12 mouse cellular contexts compared by ENCODE assay signal in the genomic region with DNA sequence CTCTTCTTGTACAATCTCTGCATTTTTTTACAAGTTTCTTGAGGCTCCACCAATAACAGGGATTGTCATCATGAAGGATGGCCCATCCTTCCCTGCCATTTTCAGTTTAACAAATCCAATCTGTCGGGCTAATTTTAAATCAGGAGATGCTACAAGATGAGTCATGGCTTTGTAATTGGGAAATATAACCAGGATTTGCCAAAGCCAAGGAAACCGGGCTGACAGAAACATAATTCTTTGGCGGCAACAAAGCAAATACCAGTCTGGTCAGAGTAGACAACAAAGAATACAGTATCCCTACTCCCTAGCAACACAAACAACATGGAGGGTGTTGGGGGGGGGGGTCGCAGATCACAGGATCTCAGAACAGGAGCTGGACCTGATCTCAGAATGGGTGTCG.
DNase-seq lines count a peak whose midpoint lies in the region; TF ChIP-seq lines count a peak whose summit lies in the region.
"Had no signal": no experiment of that assay in that cellular context is flagged by ENCODE, and none has a peak within 500 bp of the region (broad histone marks: within the 10 kb centered on the region; RNA-seq: fewer than 3 reads in every experiment).

No protein-coding gene starts in this region.

- peak overlapping the region; percentile 68 for H3K27ac ChIP-seq in gastrocnemius, adult 2 months
- H3K27ac ChIP-seq: limb, embryonic 13.5 days had no signal

- H3K4me3 ChIP-seq in gastrocnemius, adult 2 months = no peak overlapping the region
- H3K4me3 ChIP-seq: limb, embryonic 13.5 days had no signal

- DNase-seq in gastrocnemius, adult 2 months = no peak
- no peak for DNase-seq in gastrocnemius, postnatal 14 days
- DNase-seq in layer of hippocampus, adult 11-12 months (ENCODE audit: low spot score) = peak; percentile 8
- no peak for DNase-seq in layer of hippocampus, postnatal 10 days (ENCODE audit: low spot score in 2 of 2)
- DNase-seq in Muller cell, postnatal 12 days (ENCODE audit: inconsistent ontology term) = peak; percentile 93
- peak; percentile 8 to 19 for DNase-seq in layer of hippocampus, adult 8-10 months (ENCODE audit: low spot score in 2 of 2)
- no peak for DNase-seq in ovary, adult 18-20 months (ENCODE audit: low spot score)
- DNase-seq in cerebellum, postnatal 4 days (ENCODE audit: low spot score in 2 of 2) = no peak
- DNase-seq: cerebellum, adult 18-20 months; lung, embryonic 14.5 days; spleen, adult 18-20 months had no signal

- no peak for TF ChIP-seq CTCF in gastrocnemius, adult 2 months (IDR thresholded peaks at IDR 0.05)

- intact Hi-C loops in gastrocnemius, adult 2 months (cut with DNase I) = no loop called here
- intact Hi-C loops in gastrocnemius, postnatal 14 days (cut with DNase I; ENCODE audit: low total_unique reads) = no loop called here

Comparison
In these comparisons a context has a peak if more than half of its experiments do, and no peak if none do; other contexts are left out.
1. DNase-seq: peak in layer of hippocampus, adult 11-12 months (single experiment), Muller cell, postnatal 12 days (single experiment) and layer of hippocampus, adult 8-10 months (2 of 2); none in gastrocnemius, adult 2 months (single experiment), gastrocnemius, postnatal 14 days (single experiment), layer of hippocampus, postnatal 10 days (0 of 2), ovary, adult 18-20 months (single experiment) and cerebellum, postnatal 4 days (0 of 2).